Mouse (Mus musculus): Measurements from ENCODE around the gene Map4k4. TPM values are rescaled to one million over a fixed set of nuclear protein-coding genes. Genes with fewer than 3 reads are reported as not detected.
A peak's percentile ranks its signal among the peaks of the same experiment; 100 is the strongest.

Map4k4 gene
- polyA plus RNA-seq, 1 experiment from 2014 or later, result 22.9 TPM

GRCm38 (mm10) chr1:39877981-39878380, 22.7 kb upstream of the Map4k4 start:
- Histone ChIP-seq H3K27ac (peak overlapping the region; percentile 31; the same call in 1 of the 2 replicates), H3K9me3 (replicated peaks) (no peaks in the 10 kb centered on the region), H3K36me3 (no peaks in the 10 kb centered on the region), H3K9ac (no peak overlapping the region), H3K27me3 (no peaks in the 10 kb centered on the region), H3K4me2 (no peak overlapping the region), H3K4me1 (replicated peaks) (peaks cover 6% of the 10 kb centered on the region; the same call in 1 of the 2 replicates), H3K4me3 (no peak overlapping the region)
- ATAC-seq (replicated peaks; ENCODE audit: insufficient number of reproducible peaks, insufficient read depth, low FRiP score, low read depth), result no peak
- WGBS, result 21% methylated on average over 3 of the region's 3 CpGs

GRCm38 (mm10) chr1:39882505-39882904, 18.2 kb upstream of the Map4k4 start:
- Histone ChIP-seq H3K27ac (no peak overlapping the region), H3K4me1 (replicated peaks) (peaks cover 6% of the 10 kb centered on the region; the same call in 1 of the 2 replicates), H3K9ac (no peak overlapping the region), H3K36me3 (no peaks in the 10 kb centered on the region), H3K9me3 (replicated peaks) (no peaks in the 10 kb centered on the region), H3K27me3 (no peaks in the 10 kb centered on the region), H3K4me2 (no peak overlapping the region), H3K4me3 (no peak overlapping the region)
- 81% methylated on average over 4 of the region's 4 CpGs for WGBS
- ATAC-seq (replicated peaks; ENCODE audit: insufficient number of reproducible peaks, insufficient read depth, low FRiP score, low read depth), result no peak

DNA sequence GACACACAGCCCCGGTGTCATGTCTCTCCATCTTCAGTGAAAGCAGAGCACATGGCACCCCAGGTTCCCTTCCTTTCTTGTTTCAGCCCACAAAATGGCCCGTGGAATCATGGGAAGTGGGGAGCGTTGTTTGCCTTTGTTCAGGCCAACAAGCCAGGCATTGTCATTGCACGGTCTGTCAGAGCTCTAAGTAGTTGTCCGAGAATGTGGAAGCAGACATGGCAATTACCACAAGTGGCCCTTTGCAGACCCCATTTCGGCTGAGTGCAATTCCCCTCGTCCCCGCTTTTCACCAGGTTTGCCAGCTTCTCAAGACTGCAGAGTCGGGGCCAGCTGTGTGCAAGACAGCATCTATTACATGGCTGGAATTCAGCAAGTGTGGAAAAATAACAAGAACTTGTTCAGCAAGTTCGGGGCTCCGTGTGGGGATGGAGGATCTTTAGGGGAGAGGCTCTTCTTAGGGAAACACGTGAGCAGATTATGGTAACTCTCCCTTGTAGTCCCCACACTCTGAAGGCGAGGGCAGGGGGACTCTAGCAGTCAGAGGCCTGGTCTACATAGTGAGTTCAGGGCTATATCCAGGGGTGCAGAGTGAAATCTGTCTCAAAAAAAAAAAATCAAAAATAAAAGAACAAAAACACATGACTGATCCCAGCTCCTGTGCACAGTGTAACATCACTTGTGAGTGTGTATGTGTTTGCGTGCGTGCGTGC, 15.8 kb upstream of the Map4k4 start:
- Histone ChIP-seq H3K27me3 (no peaks in the 10 kb centered on the region), H3K4me2 (no peak overlapping the region), H3K4me1 (replicated peaks) (no peaks in the 10 kb centered on the region), H3K4me3 (no peak overlapping the region), H3K27ac (no peak overlapping the region), H3K9me3 (replicated peaks) (no peaks in the 10 kb centered on the region), H3K36me3 (no peaks in the 10 kb centered on the region), H3K9ac (no peak overlapping the region)
- WGBS, result 64% methylated on average over 16 of the region's 16 CpGs
- ATAC-seq (replicated peaks; ENCODE audit: insufficient number of reproducible peaks, insufficient read depth, low FRiP score, low read depth), result no peak

DNA sequence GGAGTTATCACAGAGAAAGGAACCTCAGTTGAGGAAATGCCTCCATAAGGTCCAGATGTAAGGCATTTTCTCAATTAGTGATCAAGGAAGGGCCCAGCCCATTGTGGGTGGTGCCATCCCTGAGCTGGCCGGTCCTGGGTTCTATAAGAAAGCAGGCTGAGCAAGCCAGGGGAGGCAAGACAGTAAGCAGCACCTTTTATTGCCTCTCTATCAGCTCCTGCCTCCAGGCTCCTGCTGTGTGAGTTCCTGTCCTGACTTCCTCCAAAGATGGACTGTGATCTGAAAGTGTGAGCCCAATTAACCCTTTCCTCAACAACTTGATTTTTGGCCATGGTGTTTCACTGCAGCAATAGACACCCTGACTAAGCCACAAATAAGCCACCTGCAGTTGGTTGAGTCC, 12.7 kb upstream of the Map4k4 start:
- WGBS, result 37% methylated on average over 1 of the region's 1 CpGs
- Histone ChIP-seq H3K27me3 (no peaks in the 10 kb centered on the region), H3K4me3 (no peak overlapping the region), H3K27ac (no peak overlapping the region), H3K9ac (no peak overlapping the region), H3K36me3 (no peaks in the 10 kb centered on the region), H3K4me1 (replicated peaks) (no peaks in the 10 kb centered on the region), H3K4me2 (no peak overlapping the region), H3K9me3 (replicated peaks) (no peaks in the 10 kb centered on the region)
- no peak for ATAC-seq (replicated peaks; ENCODE audit: insufficient number of reproducible peaks, insufficient read depth, low FRiP score, low read depth)

GRCm38 (mm10) chr1:39889429-39889828, 11.3 kb upstream of the Map4k4 start:
- H3K4me1 ChIP-seq (replicated peaks), result no peaks in the 10 kb centered on the region
- H3K36me3 ChIP-seq, result no peaks in the 10 kb centered on the region
- no peak for ATAC-seq (replicated peaks; ENCODE audit: insufficient number of reproducible peaks, insufficient read depth, low FRiP score, low read depth)
- WGBS, result 80% methylated on average over 8 of the region's 8 CpGs
- no peak overlapping the region for H3K4me3 ChIP-seq
- H3K9me3 ChIP-seq (replicated peaks), result no peaks in the 10 kb centered on the region
- no peaks in the 10 kb centered on the region for H3K27me3 ChIP-seq
- no peak overlapping the region for H3K27ac ChIP-seq
- H3K4me2 ChIP-seq, result no peak overlapping the region
- no peak overlapping the region for H3K9ac ChIP-seq

- no peak overlapping the region for H3K4me3 ChIP-seq
- no peak overlapping the region for H3K9ac ChIP-seq
- H3K4me1 ChIP-seq (replicated peaks), result peaks cover under 1% of the 10 kb centered on the region; the same call in 1 of the 2 replicates
- 77% methylated on average over 6 of the region's 6 CpGs for WGBS
- no peak overlapping the region for H3K4me2 ChIP-seq
- H3K27me3 ChIP-seq, result no peaks in the 10 kb centered on the region
- H3K27ac ChIP-seq, result no peak overlapping the region
- no peak for ATAC-seq (replicated peaks; ENCODE audit: insufficient number of reproducible peaks, insufficient read depth, low FRiP score, low read depth)
- H3K36me3 ChIP-seq, result no peaks in the 10 kb centered on the region
- no peaks in the 10 kb centered on the region for H3K9me3 ChIP-seq (replicated peaks)
Observed at GRCm38 (mm10) chr1:39889973-39890372, 10.7 kb upstream of the Map4k4 start.

DNA sequence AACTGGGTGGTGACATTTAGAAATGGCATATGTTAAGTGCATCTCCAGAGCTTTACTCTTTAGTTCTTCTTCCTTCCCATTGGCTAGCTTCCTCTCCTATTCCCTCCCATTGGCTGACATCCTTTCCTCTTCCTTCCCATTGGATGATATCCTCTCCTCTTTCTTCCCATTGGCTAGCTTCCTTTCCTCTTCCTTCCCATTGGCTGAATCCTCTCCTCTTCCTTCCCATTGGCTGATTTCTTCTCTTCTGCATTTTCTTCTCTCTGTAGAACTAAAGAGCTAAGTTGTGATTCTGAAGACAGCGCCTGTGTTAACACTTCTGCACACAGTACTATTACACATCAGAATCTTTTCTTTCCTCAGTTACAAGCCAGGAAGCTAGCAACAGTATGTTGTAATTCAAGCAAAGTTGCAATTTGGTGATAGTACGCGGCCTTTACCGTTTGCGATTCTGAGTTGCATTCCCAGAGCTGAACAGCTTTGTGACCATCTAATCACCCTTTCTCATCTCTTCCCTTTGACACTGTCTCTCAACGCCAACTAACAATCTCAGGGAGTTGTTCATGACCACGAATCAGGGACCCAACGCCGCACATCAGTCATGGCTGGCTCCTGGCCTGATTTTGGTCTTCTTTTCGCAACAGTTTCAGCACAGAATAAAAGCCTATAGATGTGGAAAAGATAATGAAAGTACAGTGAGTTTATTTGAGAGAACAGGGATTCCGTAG, 7.4 kb upstream of the Map4k4 start:
- Histone ChIP-seq H3K27me3 (no peaks in the 10 kb centered on the region), H3K4me2 (no peak overlapping the region), H3K27ac (no peak overlapping the region), H3K9ac (no peak overlapping the region), H3K4me3 (no peak overlapping the region), H3K36me3 (no peaks in the 10 kb centered on the region), H3K9me3 (replicated peaks) (no peaks in the 10 kb centered on the region), H3K4me1 (replicated peaks) (peaks cover 14% of the 10 kb centered on the region)
- 89% methylated on average over 11 of the region's 11 CpGs for WGBS
- no peak for ATAC-seq (replicated peaks; ENCODE audit: insufficient number of reproducible peaks, insufficient read depth, low FRiP score, low read depth)

GRCm38 (mm10) chr1:39895097-39895496, 5.6 kb upstream of the Map4k4 start:
- Histone ChIP-seq H3K9me3 (replicated peaks) (no peaks in the 10 kb centered on the region), H3K4me1 (replicated peaks) (peaks cover 14% of the 10 kb centered on the region), H3K27me3 (no peaks in the 10 kb centered on the region), H3K9ac (no peak overlapping the region), H3K36me3 (no peaks in the 10 kb centered on the region), H3K27ac (no peak overlapping the region), H3K4me2 (no peak overlapping the region), H3K4me3 (no peak overlapping the region)
- ATAC-seq (replicated peaks; ENCODE audit: insufficient number of reproducible peaks, insufficient read depth, low FRiP score, low read depth), result peak; percentile 67
- 15% methylated on average over 2 of the region's 2 CpGs for WGBS

- H3K36me3 ChIP-seq, result no peaks in the 10 kb centered on the region
Observed at GRCm38 (mm10) chr1:39895506-39895905, 5.2 kb upstream of the Map4k4 start.

DNA sequence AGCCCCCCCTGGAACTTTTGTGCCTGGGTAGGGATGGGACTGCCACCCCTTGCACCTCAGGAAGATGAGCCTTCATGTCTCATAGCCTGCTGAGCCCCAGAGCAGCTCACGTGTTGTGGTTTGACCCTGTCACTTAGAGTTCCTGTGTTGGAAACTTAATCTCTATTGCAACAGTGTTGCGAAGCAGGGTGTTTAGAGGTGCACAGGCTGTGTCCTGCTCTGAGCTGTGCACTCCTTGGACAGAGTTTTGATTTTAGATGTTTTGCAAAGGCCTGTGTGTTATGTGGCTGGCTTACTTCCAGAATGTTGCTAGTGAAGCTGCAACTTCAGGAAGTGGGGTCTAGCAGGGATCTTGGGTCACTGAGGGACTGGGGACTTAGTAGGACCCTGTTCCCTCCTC, 4.1 kb upstream of the Map4k4 start:
- Histone ChIP-seq H3K4me3 (no peak overlapping the region), H3K27me3 (no peaks in the 10 kb centered on the region), H3K4me2 (no peak overlapping the region), H3K9ac (no peak overlapping the region), H3K4me1 (replicated peaks) (peaks cover 14% of the 10 kb centered on the region), H3K9me3 (replicated peaks) (no peaks in the 10 kb centered on the region), H3K36me3 (no peaks in the 10 kb centered on the region), H3K27ac (no peak overlapping the region)
- no peak for ATAC-seq (replicated peaks; ENCODE audit: insufficient number of reproducible peaks, insufficient read depth, low FRiP score, low read depth)
- 50% methylated on average over 2 of the region's 2 CpGs for WGBS

More at GRCm38 (mm10) chr1:39895506-39895905, 5.2 kb upstream of the Map4k4 start:
- Histone ChIP-seq H3K9ac (no peak overlapping the region), H3K4me3 (no peak overlapping the region), H3K27ac (no peak overlapping the region), H3K27me3 (no peaks in the 10 kb centered on the region), H3K9me3 (replicated peaks) (no peaks in the 10 kb centered on the region), H3K4me2 (no peak overlapping the region), H3K4me1 (replicated peaks) (peaks cover 14% of the 10 kb centered on the region)
- ATAC-seq (replicated peaks; ENCODE audit: insufficient number of reproducible peaks, insufficient read depth, low FRiP score, low read depth), result no peak
- 24% methylated on average over 2 of the region's 2 CpGs for WGBS

GRCm38 (mm10) chr1:39898686-39899085, 2.0 kb upstream of the Map4k4 start:
- Histone ChIP-seq H3K4me2 (no peak overlapping the region), H3K9me3 (replicated peaks) (no peaks in the 10 kb centered on the region), H3K27me3 (no peaks in the 10 kb centered on the region), H3K36me3 (no peaks in the 10 kb centered on the region), H3K4me3 (no peak overlapping the region), H3K27ac (no peak overlapping the region), H3K9ac (no peak overlapping the region), H3K4me1 (replicated peaks) (peaks cover 24% of the 10 kb centered on the region)
- no peak for ATAC-seq (replicated peaks; ENCODE audit: insufficient number of reproducible peaks, insufficient read depth, low FRiP score, low read depth)
- WGBS, result 59% methylated on average over 4 of the region's 4 CpGs

Measured in heart, embryonic 15.5 days (tissue).